Mouse (Mus musculus): Measurements from ENCODE around the gene Zfp365. TPM values are rescaled to one million over a fixed set of nuclear protein-coding genes. Genes with fewer than 3 reads are reported as not detected.

The Zfp365 gene
- polyA plus RNA-seq, 1 experiment from 2014 or later = 3.2 TPM

- no peak overlapping the region for H3K27ac ChIP-seq (replicated peaks)
- H3K9me3 ChIP-seq (replicated peaks) = no peaks in the 10 kb centered on the region
- H3K27me3 ChIP-seq = no peaks in the 10 kb centered on the region
- no peak overlapping the region for H3K4me3 ChIP-seq (replicated peaks)
- 0 out of 2 replicates have a peak, but pooled peaks cover 6% of the 10 kb centered on the region for H3K36me3 ChIP-seq
- WGBS = 39% methylated on average over 5 of the region's 5 CpGs
- H3K9ac ChIP-seq = no peak overlapping the region
- no peaks in the 10 kb centered on the region for H3K4me1 ChIP-seq
- H3K4me2 ChIP-seq (replicated peaks) = no peak overlapping the region
- no peak for ATAC-seq (ENCODE audit: insufficient number of reproducible peaks, low FRiP score, low TSS enrichment, low read depth)
These were observed 11.3 kb downstream of the Zfp365 start for GRCm38 (mm10) chr10:67901179-67901578.

GRCm38 (mm10) chr10:67898949-67899675 lies 13.3 kb downstream of the Zfp365 start:
- no peaks in the 10 kb centered on the region for H3K9me3 ChIP-seq (replicated peaks)
- 0 out of 2 replicates have a peak, but pooled peaks cover 6% of the 10 kb centered on the region for H3K36me3 ChIP-seq
- no peak overlapping the region for H3K27ac ChIP-seq (replicated peaks)
- no peak for ATAC-seq (ENCODE audit: insufficient number of reproducible peaks, low FRiP score, low TSS enrichment, low read depth)
- no peak overlapping the region for H3K9ac ChIP-seq
- H3K27me3 ChIP-seq = no peaks in the 10 kb centered on the region
- no peaks in the 10 kb centered on the region for H3K4me1 ChIP-seq
- no peak overlapping the region for H3K4me2 ChIP-seq (replicated peaks)
- H3K4me3 ChIP-seq (replicated peaks) = no peak overlapping the region
- 70% methylated on average over 4 of the region's 4 CpGs for WGBS

- Histone ChIP-seq H3K4me3 (replicated peaks) (no peak overlapping the region), H3K9ac (no peak overlapping the region), H3K9me3 (replicated peaks) (no peaks in the 10 kb centered on the region), H3K4me1 (no peaks in the 10 kb centered on the region), H3K4me2 (replicated peaks) (no peak overlapping the region), H3K27me3 (no peaks in the 10 kb centered on the region), H3K27ac (replicated peaks) (no peak overlapping the region), H3K36me3 (0 out of 2 replicates have a peak, but pooled peaks cover 6% of the 10 kb centered on the region)
- ATAC-seq (ENCODE audit: insufficient number of reproducible peaks, low FRiP score, low TSS enrichment, low read depth) = no peak
- 87% methylated on average over 9 of the region's 9 CpGs for WGBS
These were observed 14.0 kb downstream of the Zfp365 start for GRCm38 (mm10) chr10:67898355-67898935.

- H3K27ac ChIP-seq (replicated peaks) = no peak overlapping the region
- no peak overlapping the region for H3K4me2 ChIP-seq (replicated peaks)
- no peaks in the 10 kb centered on the region for H3K4me1 ChIP-seq
- H3K9ac ChIP-seq = no peak overlapping the region
- H3K27me3 ChIP-seq = no peaks in the 10 kb centered on the region
- H3K9me3 ChIP-seq (replicated peaks) = no peaks in the 10 kb centered on the region
- H3K36me3 ChIP-seq = 0 out of 2 replicates have a peak, but pooled peaks cover 6% of the 10 kb centered on the region
- ATAC-seq (ENCODE audit: insufficient number of reproducible peaks, low FRiP score, low TSS enrichment, low read depth) = no peak
- no peak overlapping the region for H3K4me3 ChIP-seq (replicated peaks)
- 78% methylated on average over 6 of the region's 6 CpGs for WGBS
These were observed 15.2 kb downstream of the Zfp365 start for GRCm38 (mm10) chr10:67897281-67897680.

- H3K36me3 ChIP-seq = 0 out of 2 replicates have a peak, but pooled peaks cover 6% of the 10 kb centered on the region
- H3K4me2 ChIP-seq (replicated peaks) = no peak overlapping the region
- ATAC-seq (ENCODE audit: insufficient number of reproducible peaks, low FRiP score, low TSS enrichment, low read depth) = no peak
- no peak overlapping the region for H3K27ac ChIP-seq (replicated peaks)
- no peak overlapping the region for H3K9ac ChIP-seq
- H3K9me3 ChIP-seq (replicated peaks) = no peaks in the 10 kb centered on the region
- 90% methylated on average over 7 of the region's 7 CpGs for WGBS
- H3K4me1 ChIP-seq = peaks cover 3% of the 10 kb centered on the region; the same call in 1 of the 2 replicates
- H3K4me3 ChIP-seq (replicated peaks) = no peak overlapping the region
- H3K27me3 ChIP-seq = no peaks in the 10 kb centered on the region
These were observed 17.8 kb downstream of the Zfp365 start for GRCm38 (mm10) chr10:67894683-67895082.

GRCm38 (mm10) chr10:67894059-67894458 lies 18.4 kb downstream of the Zfp365 start:
- Histone ChIP-seq H3K27me3 (no peaks in the 10 kb centered on the region), H3K36me3 (0 out of 2 replicates have a peak, but pooled peaks cover 6% of the 10 kb centered on the region)
- 73% methylated on average over 8 of the region's 8 CpGs for WGBS

GRCm38 (mm10) chr10:67893226-67893625 lies 19.2 kb downstream of the Zfp365 start:
- H3K4me3 ChIP-seq (replicated peaks) = no peak overlapping the region
- ATAC-seq (ENCODE audit: insufficient number of reproducible peaks, low FRiP score, low TSS enrichment, low read depth) = no peak
- 88% methylated on average over 10 of the region's 10 CpGs for WGBS
- H3K36me3 ChIP-seq = 0 out of 2 replicates have a peak, but pooled peaks cover 6% of the 10 kb centered on the region
- no peaks in the 10 kb centered on the region for H3K27me3 ChIP-seq
- no peaks in the 10 kb centered on the region for H3K9me3 ChIP-seq (replicated peaks)
- H3K27ac ChIP-seq (replicated peaks) = no peak overlapping the region
- H3K4me2 ChIP-seq (replicated peaks) = no peak overlapping the region
- peaks cover 3% of the 10 kb centered on the region; the same call in 1 of the 2 replicates for H3K4me1 ChIP-seq
- no peak overlapping the region for H3K9ac ChIP-seq

More at GRCm38 (mm10) chr10:67894059-67894458, 18.4 kb downstream of the Zfp365 start:
- Histone ChIP-seq H3K9ac (no peak overlapping the region), H3K4me3 (replicated peaks) (no peak overlapping the region), H3K4me2 (replicated peaks) (no peak overlapping the region), H3K27ac (replicated peaks) (no peak overlapping the region), H3K9me3 (replicated peaks) (no peaks in the 10 kb centered on the region), H3K4me1 (peaks cover 3% of the 10 kb centered on the region; the same call in 1 of the 2 replicates)
- no peak for ATAC-seq (ENCODE audit: insufficient number of reproducible peaks, low FRiP score, low TSS enrichment, low read depth)

- Histone ChIP-seq H3K36me3 (no peaks in the 10 kb centered on the region), H3K4me1 (peaks cover 3% of the 10 kb centered on the region; the same call in 1 of the 2 replicates), H3K9ac (no peak overlapping the region), H3K4me2 (replicated peaks) (no peak overlapping the region), H3K27me3 (no peaks in the 10 kb centered on the region), H3K4me3 (replicated peaks) (no peak overlapping the region), H3K9me3 (replicated peaks) (no peaks in the 10 kb centered on the region), H3K27ac (replicated peaks) (no peak overlapping the region)
- ATAC-seq (ENCODE audit: insufficient number of reproducible peaks, low FRiP score, low TSS enrichment, low read depth) = no peak
- WGBS = 77% methylated on average over 6 of the region's 6 CpGs
These were observed 21.3 kb downstream of the Zfp365 start for GRCm38 (mm10) chr10:67891126-67891525.

GRCm38 (mm10) chr10:67887971-67888370 lies 24.5 kb downstream of the Zfp365 start:
- WGBS = 88% methylated on average over 10 of the region's 10 CpGs
- no peak for ATAC-seq (ENCODE audit: insufficient number of reproducible peaks, low FRiP score, low TSS enrichment, low read depth)
- no peak overlapping the region for H3K9ac ChIP-seq

GRCm38 (mm10) chr10:67880692-67881091 lies 31.8 kb downstream of the Zfp365 start:
- Histone ChIP-seq H3K27me3 (no peaks in the 10 kb centered on the region), H3K9ac (no peak overlapping the region), H3K9me3 (replicated peaks) (no peaks in the 10 kb centered on the region), H3K27ac (replicated peaks) (no peak overlapping the region), H3K4me2 (replicated peaks) (no peak overlapping the region), H3K36me3 (no peaks in the 10 kb centered on the region), H3K4me1 (0 out of 2 replicates have a peak, but pooled peaks cover 5% of the 10 kb centered on the region), H3K4me3 (replicated peaks) (no peak overlapping the region)
- no peak for ATAC-seq (ENCODE audit: insufficient number of reproducible peaks, low FRiP score, low TSS enrichment, low read depth)
- 54% methylated on average over 4 of the region's 4 CpGs for WGBS

More at GRCm38 (mm10) chr10:67887971-67888370, 24.5 kb downstream of the Zfp365 start:
- no peak overlapping the region for H3K4me2 ChIP-seq (replicated peaks)
- no peak overlapping the region for H3K4me3 ChIP-seq (replicated peaks)
- peaks cover 3% of the 10 kb centered on the region; the same call in 1 of the 2 replicates for H3K4me1 ChIP-seq
- H3K27ac ChIP-seq (replicated peaks) = no peak overlapping the region
- no peaks in the 10 kb centered on the region for H3K9me3 ChIP-seq (replicated peaks)
- H3K27me3 ChIP-seq = no peaks in the 10 kb centered on the region
- H3K36me3 ChIP-seq = no peaks in the 10 kb centered on the region

- Histone ChIP-seq H3K27me3 (no peaks in the 10 kb centered on the region), H3K4me1 (no peaks in the 10 kb centered on the region), H3K36me3 (no peaks in the 10 kb centered on the region), H3K9me3 (replicated peaks) (no peaks in the 10 kb centered on the region), H3K27ac (replicated peaks) (no peak overlapping the region), H3K9ac (no peak overlapping the region), H3K4me2 (replicated peaks) (no peak overlapping the region), H3K4me3 (replicated peaks) (no peak overlapping the region)
- 13% methylated on average over 2 of the region's 2 CpGs for WGBS
- ATAC-seq (ENCODE audit: insufficient number of reproducible peaks, low FRiP score, low TSS enrichment, low read depth) = no peak
These were observed 40.7 kb downstream of the Zfp365 start for GRCm38 (mm10) chr10:67871811-67872210.

Data from embryonic facial prominence, embryonic 15.5 days (tissue).